9 mouse cellular contexts compared by ENCODE assay signal in the genomic region with DNA sequence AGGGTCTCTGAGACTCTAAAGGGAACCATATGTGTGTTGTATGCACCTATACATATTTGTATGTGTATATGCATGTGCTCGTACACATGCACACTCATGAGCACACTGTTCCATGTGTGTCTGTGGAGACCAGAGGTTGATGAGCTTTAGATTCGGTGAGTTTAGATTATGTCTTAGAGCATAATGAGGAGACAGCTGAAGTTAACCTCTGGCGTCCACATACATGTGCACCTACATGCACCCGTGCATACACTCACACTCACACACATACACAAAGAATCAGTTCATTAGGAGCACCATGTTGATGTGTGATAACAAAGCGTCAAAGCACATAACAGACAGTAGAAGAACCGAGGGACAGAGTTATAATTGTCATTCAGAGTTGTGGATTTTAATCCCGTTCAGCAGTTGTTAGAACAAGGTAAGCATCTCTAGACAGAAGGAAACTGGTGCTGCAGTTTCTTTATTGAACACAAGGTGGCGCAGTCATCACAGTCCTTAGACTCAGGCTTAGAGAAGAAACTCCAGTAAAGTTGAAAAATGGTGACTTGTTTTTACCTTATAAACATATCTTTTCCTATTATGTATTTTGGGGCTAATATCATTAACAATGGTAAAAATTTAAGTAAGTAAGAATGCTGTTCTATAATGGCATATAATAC. TPM values are rescaled to one million over a fixed set of nuclear protein-coding genes. Genes with fewer than 3 reads are reported as not detected.
A peak's percentile ranks its signal among the peaks of the same experiment; 100 is the strongest.
DNase-seq lines count a peak whose midpoint lies in the region; ATAC-seq and TF ChIP-seq lines count a peak whose summit lies in the region.
"Had no signal": no experiment of that assay in that cellular context is flagged by ENCODE, and none has a peak within 500 bp of the region (broad histone marks: within the 10 kb centered on the region; RNA-seq: fewer than 3 reads in every experiment).

No protein-coding gene starts in this region.

- no peaks in the 10 kb centered on the region for H3K27me3 ChIP-seq in heart, adult 2 months (ENCODE audit: control insufficient read depth, insufficient read depth, low read length)
- no peaks in the 10 kb centered on the region for H3K27me3 ChIP-seq in forebrain, embryonic 12.5 days
- no peaks in the 10 kb centered on the region for H3K27me3 ChIP-seq in midbrain, embryonic 10.5 days (ENCODE audit: low read depth, poor library complexity, severe bottlenecking)
- H3K27me3 ChIP-seq: lung, embryonic 15.5 days had no signal

- H3K4me2 ChIP-seq in forebrain, embryonic 12.5 days: no peak overlapping the region
- H3K4me2 ChIP-seq: lung, embryonic 15.5 days had no signal

- peak; percentile 99 for TF ChIP-seq CTCF in heart, adult 2 months (IDR thresholded peaks at IDR 0.05)

- no peaks in the 10 kb centered on the region for H3K9me3 ChIP-seq in forebrain, embryonic 12.5 days
- H3K9me3 ChIP-seq in midbrain, embryonic 10.5 days (replicated peaks): no peaks in the 10 kb centered on the region
- H3K9me3 ChIP-seq: lung, embryonic 15.5 days had no signal

- no peak overlapping the region for H3K4me3 ChIP-seq in heart, adult 2 months
- no peak overlapping the region for H3K4me3 ChIP-seq in forebrain, embryonic 12.5 days (replicated peaks)
- no peak overlapping the region for H3K4me3 ChIP-seq in midbrain, embryonic 10.5 days
- H3K4me3 ChIP-seq: lung, embryonic 15.5 days had no signal

- ATAC-seq in forebrain, embryonic 12.5 days (ENCODE audit: low FRiP score): peak; percentile 59; the same call in 1 of the 2 replicates
- peak; percentile 75 for ATAC-seq in inflammation-experienced regulatory T-cells, adult 6 months

- intact Hi-C loops in heart, adult 2 months (cut with DNase I): loop anchor here (1.0 to 10.0 kb wide), 2 partner anchors 221 to 453 kb away; partner anchors contain the start of genes Pgm3 and Rwdd2a
- intact Hi-C loops in left cerebral cortex, postnatal 10 days (cut with DNase I): no loop called here

- no peaks in the 10 kb centered on the region for H3K79me2 ChIP-seq in heart, adult 2 months (replicated peaks; ENCODE audit: control insufficient read depth, insufficient read depth, low read length)

- no peaks in the 10 kb centered on the region for H3K4me1 ChIP-seq in heart, adult 2 months (ENCODE audit: control insufficient read depth, insufficient read depth, low read length)
- H3K4me1 ChIP-seq in forebrain, embryonic 12.5 days: peaks cover 11% of the 10 kb centered on the region
- H3K4me1 ChIP-seq in midbrain, embryonic 10.5 days: peaks cover 10% of the 10 kb centered on the region

- H3K27ac ChIP-seq in heart, adult 2 months: no peak overlapping the region
- no peak overlapping the region for H3K27ac ChIP-seq in forebrain, embryonic 12.5 days
- H3K27ac ChIP-seq in midbrain, embryonic 10.5 days (replicated peaks): no peak overlapping the region
- H3K27ac ChIP-seq: lung, embryonic 15.5 days had no signal

- no peak for TF ChIP-seq EP300 in heart, adult 2 months (IDR thresholded peaks at IDR 0.05; ENCODE audit: insufficient read depth, low read depth, low read length)

- DNase-seq in heart, adult 2 months: peak; percentile 28 to 51
- DNase-seq in heart, adult 11 months: no peak
- DNase-seq in brain, adult 2 months (ENCODE audit: low read depth, low spot score): peak; percentile 89
- DNase-seq in left cerebral cortex, postnatal 10 days (ENCODE audit: extremely low spot score in 1 of 2, low spot score in 2 of 2): peak; percentile 48 to 68
- DNase-seq in midbrain, embryonic 10.5 days (ENCODE audit: low spot score): peak; percentile 57
- peak; percentile 30 for DNase-seq in skeletal muscle tissue, adult 2 months (ENCODE audit: low read depth, low spot score)

- no peaks in the 10 kb centered on the region for H3K36me3 ChIP-seq in heart, adult 2 months (ENCODE audit: control insufficient read depth, insufficient read depth, low read length)
- peaks cover 5% of the 10 kb centered on the region; the same call in 1 of the 2 replicates for H3K36me3 ChIP-seq in forebrain, embryonic 12.5 days (replicated peaks)
- H3K36me3 ChIP-seq in midbrain, embryonic 10.5 days: peaks cover 8% of the 10 kb centered on the region; the same call in 1 of the 2 replicates
- H3K36me3 ChIP-seq: lung, embryonic 15.5 days had no signal

- WGBS in heart, adult 2 months: 44% methylated on average over 8 of the region's 8 CpGs
- WGBS in forebrain, embryonic 12.5 days: 46% methylated on average over 8 of the region's 8 CpGs
- WGBS in midbrain, embryonic 10.5 days: 46% methylated on average over 8 of the region's 8 CpGs

- TF ChIP-seq POLR2A in heart, adult 2 months (IDR thresholded peaks at IDR 0.05; ENCODE audit: insufficient read depth, low read depth, low read length): no peak

- H3K9ac ChIP-seq in heart, adult 2 months (ENCODE audit: low read depth, low read length): no peak overlapping the region
- H3K9ac ChIP-seq in forebrain, embryonic 12.5 days: no peak overlapping the region
- H3K9ac ChIP-seq: lung, embryonic 15.5 days had no signal

RNA-seq across cellular contexts. Expression of gene Cyb5r4, which starts 5.7 kb away (rescaled TPM):
- 10 to 100 TPM; 27.6 to 31.3 TPM for total RNA-seq in heart, adult 2 months (2021)
- polyA plus RNA-seq in heart, adult 2 months (2012; rRNA removed): 7.9 and 17.5 TPM in 2 replicates
- polyA plus RNA-seq in forebrain, embryonic 12.5 days (2016; fragmentation: Nextera tagmentation; extraction: Ambion mirVana): 105 and 108 TPM in 2 replicates
- polyA plus RNA-seq in inflammation-experienced regulatory T-cells, adult 6 months (2017; shearing (Covaris generic)): 10 to 100 TPM; 22.9 to 44.6 (median 23.7) TPM
- 10 to 100 TPM; 30.3 to 32.0 TPM for total RNA-seq in left cerebral cortex, postnatal 10 days (2021)
- polyA plus RNA-seq in midbrain, embryonic 10.5 days (2016; fragmentation: Nextera tagmentation; extraction: Ambion mirVana): 98.6 and 102 TPM in 2 replicates

RNA-seq across cellular contexts. Expression of gene Ripply2, which starts 12.2 kb away (rescaled TPM):
- not detected for total RNA-seq in heart, adult 2 months (2021)
- not detected in 2 replicates for polyA plus RNA-seq in heart, adult 2 months (2012; rRNA removed)
- polyA plus RNA-seq in forebrain, embryonic 12.5 days (2016; fragmentation: Nextera tagmentation; extraction: Ambion mirVana): 2.2 and 2.5 TPM in 2 replicates
- not detected for polyA plus RNA-seq in inflammation-experienced regulatory T-cells, adult 6 months (2017; shearing (Covaris generic))
- total RNA-seq in left cerebral cortex, postnatal 10 days (2021): 1 to 10 TPM; 4.4 to 6.5 TPM
- polyA plus RNA-seq in midbrain, embryonic 10.5 days (2016; fragmentation: Nextera tagmentation; extraction: Ambion mirVana): 0.52 and 1.0 TPM in 2 replicates
- polyA plus RNA-seq: lung, embryonic 15.5 days had no signal
